Mouse (Mus musculus) layer of hippocampus, adult 9-10 months (tissue): Measurements from ENCODE around the gene Clstn2.

Experiments
- DNase-seq: peaks from one replicate; pipeline ENCODE4 v3.0.0; 2022; ENCODE audit warnings: low spot score

Gene Clstn2

GRCm38 (mm10) chr9:97774991-97775390 is 258.0 kb downstream of the Clstn2 start:
- DNase-seq: no peak

GRCm38 (mm10) chr9:97773911-97774310 is 259.1 kb downstream of the Clstn2 start:
- DNase-seq: no peak

GRCm38 (mm10) chr9:97772431-97772830 is 260.6 kb downstream of the Clstn2 start:
- no peak for DNase-seq

GRCm38 (mm10) chr9:97769331-97769730 is 263.6 kb downstream of the Clstn2 start:
- no peak for DNase-seq

GRCm38 (mm10) chr9:97765251-97765767 is 267.7 kb downstream of the Clstn2 start:
- no peak for DNase-seq

- no peak for DNase-seq
Observed at GRCm38 (mm10) chr9:97763048-97763447, 269.9 kb downstream of the Clstn2 start.

GRCm38 (mm10) chr9:97755599-97756270 is 277.2 kb downstream of the Clstn2 start:
- no peak for DNase-seq

- DNase-seq: no peak
Observed at GRCm38 (mm10) chr9:97753715-97754114, 279.3 kb downstream of the Clstn2 start.

- DNase-seq: no peak
Observed at GRCm38 (mm10) chr9:97746574-97746973, 286.4 kb downstream of the Clstn2 start.

- DNase-seq: no peak
Observed at GRCm38 (mm10) chr9:97727715-97728486, 305.1 kb downstream of the Clstn2 start.

GRCm38 (mm10) chr9:97717728-97718127 is 315.3 kb downstream of the Clstn2 start:
- DNase-seq: no peak

GRCm38 (mm10) chr9:97717005-97717404 is 316.0 kb downstream of the Clstn2 start:
- peak; percentile 43 for DNase-seq

GRCm38 (mm10) chr9:97712888-97713287 is 320.1 kb downstream of the Clstn2 start:
- DNase-seq: no peak

- no peak for DNase-seq
Observed at GRCm38 (mm10) chr9:97703901-97704503, 329.0 kb downstream of the Clstn2 start.

GRCm38 (mm10) chr9:97702989-97703388 is 330.0 kb downstream of the Clstn2 start:
- no peak for DNase-seq

- no peak for DNase-seq
Observed at GRCm38 (mm10) chr9:97699983-97700382, 333.0 kb downstream of the Clstn2 start.

- DNase-seq: no peak
Observed at GRCm38 (mm10) chr9:97699020-97699419, 334.0 kb downstream of the Clstn2 start.

GRCm38 (mm10) chr9:97698071-97698470 is 334.9 kb downstream of the Clstn2 start:
- no peak for DNase-seq

GRCm38 (mm10) chr9:97696655-97697235 is 336.2 kb downstream of the Clstn2 start:
- DNase-seq: no peak

- no peak for DNase-seq
Observed at GRCm38 (mm10) chr9:97695278-97695677, 337.7 kb downstream of the Clstn2 start.

- no peak for DNase-seq
Observed at GRCm38 (mm10) chr9:97686826-97687425, 346.1 kb downstream of the Clstn2 start.

GRCm38 (mm10) chr9:97685664-97686063 is 347.3 kb downstream of the Clstn2 start:
- DNase-seq: no peak
